ENCODE assay signal across 27 mouse cellular contexts in genomic region chr4:65608112-65608511, GRCm38 (mm10). TPM values are rescaled to one million over a fixed set of nuclear protein-coding genes. Genes with fewer than 3 reads are reported as not detected.
DNase-seq lines count a peak whose midpoint lies in the region; ATAC-seq and TF ChIP-seq lines count a peak whose summit lies in the region.
"Had no signal": no experiment of that assay in that cellular context is flagged by ENCODE, and none has a peak within 500 bp of the region (broad histone marks: within the 10 kb centered on the region; RNA-seq: fewer than 3 reads in every experiment).

No protein-coding gene starts in this region.

- no peaks in the 10 kb centered on the region for H3K27me3 ChIP-seq in testis, adult 2 months (ENCODE audit: control insufficient read depth, insufficient read depth, low read length)
- H3K27me3 ChIP-seq: CH12.LX; forebrain, embryonic 13.5 days; heart, embryonic 13.5 days; Patski had no signal

- TF ChIP-seq POLR2A in testis, adult 2 months (IDR thresholded peaks at IDR 0.05; ENCODE audit: control insufficient read depth, low read depth, low read length), result no peak

- peak overlapping the region; percentile 59; the same call in 1 of the 2 replicates for H3K27ac ChIP-seq in testis, adult 2 months (ENCODE audit: control insufficient read depth, insufficient read depth, low read depth, low read length)
- H3K27ac ChIP-seq: forebrain, embryonic 10.5 days; forebrain, embryonic 13.5 days; heart, adult 2 months; heart, embryonic 10.5 days; hindbrain, embryonic 14.5 days; hindbrain, postnatal 0 days had no signal

- no peaks in the 10 kb centered on the region for H3K36me3 ChIP-seq in testis, adult 2 months (ENCODE audit: control insufficient read depth, insufficient read depth, low read length)
- H3K36me3 ChIP-seq: G1E had no signal

- peak; percentile 34 for DNase-seq in cerebellum, adult 18-20 months
- DNase-seq in cerebellum, postnatal 36 days, result no peak
- peak; percentile 52 for DNase-seq in cerebellum, adult 9-11 months
- no peak for DNase-seq in testis, postnatal 14 days (ENCODE audit: low spot score)
- no peak for DNase-seq in urinary bladder, postnatal 25 days (ENCODE audit: low spot score)
- DNase-seq: adrenal gland, postnatal 10 days; adrenal gland, postnatal 36 days; B cell, adult 2 months; gastrocnemius, postnatal 10 days; gastrocnemius, postnatal 36 days; heart, adult 2 months; heart, postnatal 14 days; heart, postnatal 4 days; kidney, adult 2 months had no signal

- peaks cover 2% of the 10 kb centered on the region for H3K4me1 ChIP-seq in testis, adult 2 months (ENCODE audit: control insufficient read depth, insufficient read depth, low read length)

- no peak overlapping the region for H3K4me3 ChIP-seq in testis, adult 2 months (ENCODE audit: control insufficient read depth, low read depth, low read length)
- H3K4me3 ChIP-seq: forebrain, embryonic 10.5 days; forebrain, embryonic 13.5 days; heart, adult 2 months had no signal

- no peak for TF ChIP-seq CTCF in testis, adult 2 months (IDR thresholded peaks at IDR 0.05; ENCODE audit: control insufficient read depth, insufficient read depth, insufficient replicate concordance, low read depth, low read length)

- no peak for ATAC-seq in cerebellum, adult (ENCODE audit: insufficient number of reproducible peaks, low FRiP score, low TSS enrichment)
- ATAC-seq: forebrain, embryonic 13.5 days; forebrain, embryonic 16.5 days; hindbrain, postnatal 0 days; inflammation-experienced regulatory T-cells, adult 6 months; Patski had no signal

RNA-seq across cellular contexts. Expression of gene Trim32, which starts 3.3 kb away (rescaled TPM):
- polyA plus RNA-seq in testis, adult 2 months (2012; rRNA removed), result 9.8 and 10.0 TPM in 2 replicates
- polyA plus RNA-seq: G1E had no signal

Comparison
In these comparisons a context has a peak if more than half of its experiments do, and no peak if none do; other contexts are left out.
1. DNase-seq: peak in cerebellum, adult 18-20 months (2 of 2) and cerebellum, adult 9-11 months (single experiment); none in cerebellum, postnatal 36 days (0 of 2), testis, postnatal 14 days (single experiment) and urinary bladder, postnatal 25 days (single experiment).